Comparison of ENCODE assay signal across 11 mouse cellular contexts in genomic region chr13:83344611-83345319, GRCm38 (mm10).
DNase-seq lines count a peak whose midpoint lies in the region; ATAC-seq and TF ChIP-seq lines count a peak whose summit lies in the region.
"Had no signal": no experiment of that assay in that cellular context is flagged by ENCODE, and none has a peak within 500 bp of the region (broad histone marks: within the 10 kb centered on the region; RNA-seq: fewer than 3 reads in every experiment).

No protein-coding gene starts in this region.

- H3K4me2 ChIP-seq in intestine, embryonic 15.5 days (replicated peaks): no peak overlapping the region
- H3K4me2 ChIP-seq in intestine, postnatal 0 days (replicated peaks; ENCODE audit: low read depth): no peak overlapping the region

- no peaks in the 10 kb centered on the region for H3K4me1 ChIP-seq in intestine, embryonic 15.5 days (replicated peaks)
- H3K4me1 ChIP-seq in intestine, postnatal 0 days (replicated peaks; ENCODE audit: control insufficient read depth, insufficient read depth, low read length): no peaks in the 10 kb centered on the region

- peak; percentile 66 for DNase-seq in c-Kit-negative CD71-positive TER-119-positive erythroid progenitor cells, embryonic 14.5 days (ENCODE audit: low read depth, low spot score)
- DNase-seq in skeletal muscle tissue, adult 2 months (ENCODE audit: low read depth, low spot score): peak; percentile 8
- no peak for DNase-seq in right cerebral cortex, postnatal 25 days
- no peak for DNase-seq in frontal cortex, postnatal 10 days (ENCODE audit: low spot score in 2 of 2)
- DNase-seq in gastrocnemius, adult 8-10 months (ENCODE audit: low spot score in 2 of 2): no peak
- DNase-seq: cerebellum, adult 18-20 months had no signal

- WGBS in intestine, embryonic 15.5 days: 71% methylated on average over 14 of the region's 14 CpGs
- 73% methylated on average over 14 of the region's 14 CpGs for WGBS in intestine, postnatal 0 days

- H3K27ac ChIP-seq in intestine, embryonic 15.5 days: no peak overlapping the region
- H3K27ac ChIP-seq in intestine, postnatal 0 days (ENCODE audit: low read depth, low read length): no peak overlapping the region

- TF ChIP-seq CTCF in intestine, postnatal 0 days (IDR thresholded peaks at IDR 0.05; ENCODE audit: low read depth): no peak

- H3K4me3 ChIP-seq in intestine, embryonic 15.5 days (replicated peaks): no peak overlapping the region
- no peak overlapping the region for H3K4me3 ChIP-seq in intestine, postnatal 0 days (ENCODE audit: low read depth, low read length)

- peak; percentile 61; the same call in 1 of the 2 replicates for ATAC-seq in intestine, embryonic 15.5 days
- ATAC-seq in intestine, postnatal 0 days: no peak
- ATAC-seq in hematopoietic stem cell, adult 5-6 weeks (replicated peaks in 1 of 2; ENCODE audit: insufficient read depth in 1 of 2, low FRiP score in 2 of 2, low TSS enrichment in 1 of 2, low read depth in 1 of 2, poor library complexity in 2 of 2, severe bottlenecking in 2 of 2): peak; percentile 59 to 81
- ATAC-seq: activated CD4-positive, CD25-positive, alpha-beta regulatory T cell, adult 4 months; lung, postnatal 0 days had no signal

- no peaks in the 10 kb centered on the region for H3K9me3 ChIP-seq in intestine, embryonic 15.5 days
- no peaks in the 10 kb centered on the region for H3K9me3 ChIP-seq in intestine, postnatal 0 days (ENCODE audit: control insufficient read depth)

- no peaks in the 10 kb centered on the region for H3K36me3 ChIP-seq in intestine, embryonic 15.5 days
- H3K36me3 ChIP-seq in intestine, postnatal 0 days (ENCODE audit: control insufficient read depth, insufficient read depth): no peaks in the 10 kb centered on the region

- no peaks in the 10 kb centered on the region for H3K27me3 ChIP-seq in intestine, embryonic 15.5 days (replicated peaks)
- no peaks in the 10 kb centered on the region for H3K27me3 ChIP-seq in intestine, postnatal 0 days (replicated peaks; ENCODE audit: control insufficient read depth, insufficient read depth, low read length)

- H3K9ac ChIP-seq in intestine, embryonic 15.5 days: no peak overlapping the region
- H3K9ac ChIP-seq in intestine, postnatal 0 days (ENCODE audit: low read depth, low read length): no peak overlapping the region

Comparison
In these comparisons a context has a peak if more than half of its experiments do, and no peak if none do; other contexts are left out.
1. DNase-seq: peak in c-Kit-negative CD71-positive TER-119-positive erythroid progenitor cells, embryonic 14.5 days (single experiment) and skeletal muscle tissue, adult 2 months (single experiment); none in right cerebral cortex, postnatal 25 days (single experiment), frontal cortex, postnatal 10 days (0 of 2) and gastrocnemius, adult 8-10 months (0 of 2).